Mouse (Mus musculus) small intestine, adult 2 months (tissue): ENCODE data around the gene Pkig. TPM values are rescaled to one million over a fixed set of nuclear protein-coding genes. Genes with fewer than 3 reads are reported as not detected.

Experiments used
- H3K27ac ChIP-seq: fragments of 200-500 bp; 2 replicates; pipeline ENCODE4 v1.5.1; 2012; ENCODE audit warnings: low read depth, low read length, control low read depth, inconsistent platforms; ENCODE audit not compliant: insufficient read depth
- H3K27me3 ChIP-seq: fragments of 200-500 bp; 2 replicates; pipeline ENCODE4 v1.6.1; 2012; ENCODE audit warnings: mild to moderate bottlenecking, moderate library complexity, low read length, inconsistent platforms; ENCODE audit not compliant: control insufficient read depth, insufficient read depth
- H3K36me3 ChIP-seq: fragments of 200-500 bp; 2 replicates; pipeline ENCODE4 v1.6.1; 2012; ENCODE audit warnings: mild to moderate bottlenecking, low read length, control low read depth, inconsistent platforms; ENCODE audit not compliant: control insufficient read depth, insufficient read depth
- H3K4me1 ChIP-seq: fragments of 200-500 bp; 2 replicates; pipeline ENCODE4 v1.6.1; 2012; ENCODE audit warnings: low read length, inconsistent platforms, mixed read lengths; ENCODE audit not compliant: control insufficient read depth, insufficient read depth, insufficient read length
- H3K4me3 ChIP-seq: fragments of 200-500 bp; 2 replicates; pipeline ENCODE4 v1.5.1; 2012; ENCODE audit warnings: low read depth, mild to moderate bottlenecking, control low read depth, inconsistent platforms, low read length, moderate library complexity
- CTCF ChIP-seq: fragments of 200-500 bp; IDR thresholded peaks from 2 replicates; pipeline ENCODE4 v1.5.1; 2012; ENCODE audit warnings: low read depth, mild to moderate bottlenecking, control low read depth, inconsistent platforms, low read length, moderate library complexity, mixed read lengths; ENCODE audit not compliant: insufficient replicate concordance, insufficient read length; ENCODE audit errors: extremely low read depth
- POLR2A ChIP-seq: fragments of 200-500 bp; IDR thresholded peaks from 2 replicates; pipeline ENCODE4 v1.6.1; 2012; ENCODE audit warnings: low read depth, mild to moderate bottlenecking, control low read depth, inconsistent platforms, low read length, moderate library complexity
- WGBS: fragments of 180-500 bp; shearing (Covaris S2); methylation state at CpG from one replicate; pipeline ENCODE4 v1.1.7; 2018; 5-methylcytosine and 5-hydroxymethylcytosine counted together
- polyA plus RNA-seq: library from polyadenylated mRNA; depleted of rRNA; stranded (reverse); fragments of >200 nt; gene quantifications from 2 replicates; pipeline ENCODE4 v1.2.3, GENCODE M21; 2012; rRNA removed

The Pkig gene
- polyA plus RNA-seq, result 82.0 and 143 TPM in 2 replicates

GRCm38 (mm10) chr2:163657975-163658886, at the start of gene Pkig:
TSS of gene Pkig (plus strand) at chr2:163658386.
- peaks cover 28% of the 10 kb centered on the region for H3K4me1 ChIP-seq
- peak within 1 kb of the TSS; percentile 99 for H3K4me3 ChIP-seq
- WGBS, result 1% methylated on average over 71 of the region's 71 CpGs
- no peaks in the 10 kb centered on the region for H3K36me3 ChIP-seq
- TF ChIP-seq POLR2A (peak; percentile 17; the same call in 1 of the 2 replicates), CTCF (peak; percentile 18; the same call in 1 of the 2 replicates)
- peak within 1 kb of the TSS; percentile 99 for H3K27ac ChIP-seq
- no peaks in the 10 kb centered on the region for H3K27me3 ChIP-seq

GRCm38 (mm10) chr2:163609281-163609975, 48.8 kb upstream of the Pkig start:
- H3K27me3 ChIP-seq, result no peaks in the 10 kb centered on the region
- H3K4me3 ChIP-seq, result no peak overlapping the region
- 0 out of 2 replicates have a peak overlapping the region, but pooled peaks have one; percentile 13 for H3K27ac ChIP-seq
- WGBS, result 60% methylated on average over 12 of the region's 12 CpGs
- TF ChIP-seq POLR2A, result no peak
- peak; percentile 9; the same call in 1 of the 2 replicates for TF ChIP-seq CTCF
- peaks cover 34% of the 10 kb centered on the region for H3K4me1 ChIP-seq
- H3K36me3 ChIP-seq, result peaks cover 34% of the 10 kb centered on the region

GRCm38 (mm10) chr2:163611176-163611575, 47.0 kb upstream of the Pkig start:
- no peak overlapping the region for H3K4me3 ChIP-seq
- 30% methylated on average over 9 of the region's 9 CpGs for WGBS
- H3K36me3 ChIP-seq, result peaks cover 38% of the 10 kb centered on the region
- no peaks in the 10 kb centered on the region for H3K27me3 ChIP-seq
- TF ChIP-seq CTCF (no peak), POLR2A (no peak)
- peak overlapping the region; percentile 28; the same call in 1 of the 2 replicates for H3K27ac ChIP-seq
- peaks cover 40% of the 10 kb centered on the region for H3K4me1 ChIP-seq

GRCm38 (mm10) chr2:163613206-163613605, 45.0 kb upstream of the Pkig start:
- no peaks in the 10 kb centered on the region for H3K27me3 ChIP-seq
- H3K4me3 ChIP-seq, result no peak overlapping the region
- peaks cover 32% of the 10 kb centered on the region for H3K4me1 ChIP-seq
- whole genome bisulfite sequencing, result 91% methylated on average over 5 of the region's 5 CpGs
- TF ChIP-seq CTCF, result no peak
- no peak for TF ChIP-seq POLR2A
- H3K36me3 ChIP-seq, result peaks cover 40% of the 10 kb centered on the region
- H3K27ac ChIP-seq, result no peak overlapping the region

GRCm38 (mm10) chr2:163613990-163614389, 44.2 kb upstream of the Pkig start:
- Histone ChIP-seq H3K4me1 (peaks cover 31% of the 10 kb centered on the region), H3K27ac (no peak overlapping the region), H3K4me3 (no peak overlapping the region), H3K36me3 (peaks cover 45% of the 10 kb centered on the region), H3K27me3 (no peaks in the 10 kb centered on the region)
- TF ChIP-seq CTCF, result no peak
- no peak for TF ChIP-seq POLR2A
- whole genome bisulfite sequencing, result 96% methylated on average over 4 of the region's 4 CpGs

GRCm38 (mm10) chr2:163615401-163615800, 42.8 kb upstream of the Pkig start:
- peaks cover 56% of the 10 kb centered on the region for H3K36me3 ChIP-seq
- WGBS, result 71% methylated on average over 9 of the region's 9 CpGs
- TF ChIP-seq POLR2A, result no peak
- TF ChIP-seq CTCF, result no peak
- no peaks in the 10 kb centered on the region for H3K27me3 ChIP-seq
- H3K4me3 ChIP-seq, result no peak overlapping the region
- H3K4me1 ChIP-seq, result peaks cover 25% of the 10 kb centered on the region
- no peak overlapping the region for H3K27ac ChIP-seq

GRCm38 (mm10) chr2:163615906-163616651, 42.1 kb upstream of the Pkig start:
- peaks cover 61% of the 10 kb centered on the region for H3K36me3 ChIP-seq
- H3K4me3 ChIP-seq, result no peak overlapping the region
- 64% methylated on average over 4 of the region's 4 CpGs for WGBS
- peak overlapping the region; percentile 4; the same call in 1 of the 2 replicates for H3K27ac ChIP-seq
- no peaks in the 10 kb centered on the region for H3K27me3 ChIP-seq
- TF ChIP-seq POLR2A (no peak), CTCF (no peak)
- H3K4me1 ChIP-seq, result peaks cover 19% of the 10 kb centered on the region
